Mouse (Mus musculus) hindbrain, embryonic 12.5 days (tissue): Measurements from ENCODE around the gene Tnfrsf13b. TPM values are rescaled to one million over a fixed set of nuclear protein-coding genes. Genes with fewer than 3 reads are reported as not detected.

Experiments
- ATAC-seq: fragments of 200-750 bp; cut with Nextera tagmentation; 2 replicates; pipeline ENCODE4 v1.8.0; 2017; ENCODE audit warnings: moderate TSS enrichment; ENCODE audit not compliant: low FRiP score
- H3K27ac ChIP-seq: fragments of 300-500 bp; sonication (generic); 2 replicates; pipeline ENCODE4 v1.5.1; 2016; ENCODE audit warnings: mild to moderate bottlenecking
- H3K27me3 ChIP-seq: fragments of 300-500 bp; sonication (generic); 2 replicates; pipeline ENCODE4 v1.6.1; 2016; ENCODE audit warnings: mild to moderate bottlenecking
- H3K36me3 ChIP-seq: fragments of 300-500 bp; sonication (generic); 2 replicates; pipeline ENCODE4 v1.6.1; 2016; ENCODE audit warnings: mild to moderate bottlenecking
- H3K4me1 ChIP-seq: fragments of 300-500 bp; sonication (generic); 2 replicates; pipeline ENCODE4 v1.6.1; 2016
- H3K4me2 ChIP-seq: fragments of 300-500 bp; sonication (generic); replicated peaks from 2 replicates; pipeline ENCODE4 v1.6.1; 2016; ENCODE audit warnings: mild to moderate bottlenecking
- H3K4me3 ChIP-seq: fragments of 300-500 bp; sonication (generic); 2 replicates; pipeline ENCODE4 v1.5.1; 2016; ENCODE audit warnings: mild to moderate bottlenecking
- H3K9ac ChIP-seq: fragments of 300-500 bp; sonication (generic); 2 replicates; pipeline ENCODE4 v1.6.1; 2016; ENCODE audit warnings: mild to moderate bottlenecking, moderate library complexity
- H3K9me3 ChIP-seq: fragments of 300-500 bp; sonication (generic); replicated peaks from 2 replicates; pipeline ENCODE4 v1.6.1; 2016; ENCODE audit warnings: mild to moderate bottlenecking
- WGBS: fragments of 180-500 bp; shearing (Covaris S2); methylation state at CpG from one replicate; pipeline ENCODE4 v1.1.7; 2016; 5-methylcytosine and 5-hydroxymethylcytosine counted together
- polyA plus RNA-seq: library from polyadenylated mRNA; unstranded; fragments of >200 nt; fragmentation: Nextera tagmentation; extraction: Ambion mirVana; gene quantifications from 2 replicates; pipeline ENCODE4 v1.2.1, GENCODE M21; 2016

The Tnfrsf13b gene
- polyA plus RNA-seq, result 1.1 and 1.5 TPM in 2 replicates

DNA sequence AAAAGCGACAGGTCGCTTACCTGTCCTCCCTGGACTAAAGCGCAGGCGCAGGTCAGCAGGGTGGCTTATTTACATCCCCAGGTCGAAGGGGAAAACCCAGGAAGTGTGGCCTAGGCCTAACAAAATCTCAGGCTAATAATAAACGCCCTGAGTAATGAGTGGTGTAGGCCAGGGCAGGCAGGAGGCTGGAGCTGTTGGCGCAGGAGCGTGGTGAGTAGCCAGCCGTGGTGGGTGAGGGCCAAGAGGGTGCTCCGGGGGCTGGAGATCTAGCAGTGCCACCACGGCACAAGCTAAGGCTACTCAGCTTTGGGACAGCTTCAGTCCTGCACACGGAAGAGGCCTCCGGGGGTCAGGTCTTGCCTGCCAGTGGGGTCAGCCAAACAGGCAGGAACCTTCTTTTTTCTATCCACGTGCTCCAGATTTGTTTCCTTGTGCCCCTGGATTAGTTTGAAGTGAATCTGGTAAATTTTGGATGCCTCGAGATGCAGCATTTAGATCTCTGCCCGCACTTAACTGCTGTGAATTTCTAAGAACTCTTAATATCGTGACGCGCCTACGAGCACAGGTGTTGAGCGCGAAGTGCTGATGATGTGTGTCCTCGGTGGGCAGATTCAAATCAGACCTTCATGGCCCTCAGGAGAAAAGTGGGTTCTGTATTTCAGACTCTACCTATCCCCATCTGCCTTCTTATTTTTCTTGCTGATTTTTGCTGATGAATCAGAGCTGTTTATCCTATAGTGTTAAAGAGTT lies at the start of gene Tnfrsf13b:
TSS of gene Tnfrsf13b (plus strand) at position 150 of the 750 bp plus-strand sequence.
- no peaks in the 10 kb centered on the region for H3K9me3 ChIP-seq
- no peak within 1 kb of the TSS for H3K4me3 ChIP-seq
- H3K36me3 ChIP-seq, result no peaks in the 10 kb centered on the region
- no peak within 1 kb of the TSS for H3K27ac ChIP-seq
- no peak within 1 kb of the TSS for H3K4me2 ChIP-seq
- H3K4me1 ChIP-seq, result no peaks in the 10 kb centered on the region
- no peak for ATAC-seq
- 84% methylated on average over 23 of the region's 23 CpGs for WGBS
- no peaks in the 10 kb centered on the region for H3K27me3 ChIP-seq
- H3K9ac ChIP-seq, result no peak within 1 kb of the TSS

- no peaks in the 10 kb centered on the region for H3K4me1 ChIP-seq
- H3K9me3 ChIP-seq, result no peaks in the 10 kb centered on the region
- H3K36me3 ChIP-seq, result no peaks in the 10 kb centered on the region
- no peak overlapping the region for H3K4me3 ChIP-seq
- no peak overlapping the region for H3K4me2 ChIP-seq
- WGBS, result 79% methylated on average over 2 of the region's 2 CpGs
- H3K9ac ChIP-seq, result no peak overlapping the region
- H3K27me3 ChIP-seq, result no peaks in the 10 kb centered on the region
- H3K27ac ChIP-seq, result no peak overlapping the region
- ATAC-seq, result no peak
These were observed 44.9 kb upstream of the Tnfrsf13b start for GRCm38 (mm10) chr11:61081624-61082023.

DNA sequence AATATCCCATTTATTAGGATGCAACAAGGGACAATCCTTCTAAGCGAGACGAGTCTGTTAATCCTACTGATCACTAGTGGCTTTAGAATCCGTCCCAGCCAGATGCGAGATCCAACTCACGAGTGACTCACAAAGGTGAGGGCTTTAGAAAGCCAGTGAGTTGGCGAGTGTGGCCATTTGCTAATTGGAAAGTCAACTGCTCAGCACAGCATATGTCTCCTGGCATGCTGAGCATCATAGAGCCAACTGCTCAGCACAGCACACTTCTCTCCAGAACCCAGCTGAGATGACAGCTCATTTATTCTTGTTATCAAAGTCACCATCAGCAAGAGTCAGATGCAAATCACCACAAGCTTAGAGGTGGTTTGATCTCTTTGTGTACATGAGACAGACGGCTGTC lies 36.4 kb upstream of the Tnfrsf13b start:
- no peaks in the 10 kb centered on the region for H3K27me3 ChIP-seq
- no peaks in the 10 kb centered on the region for H3K9me3 ChIP-seq
- H3K4me1 ChIP-seq, result peaks cover 3% of the 10 kb centered on the region; the same call in 1 of the 2 replicates
- no peak overlapping the region for H3K4me2 ChIP-seq
- H3K9ac ChIP-seq, result no peak overlapping the region
- H3K36me3 ChIP-seq, result no peaks in the 10 kb centered on the region
- H3K4me3 ChIP-seq, result no peak overlapping the region
- H3K27ac ChIP-seq, result no peak overlapping the region
- ATAC-seq, result no peak
- 82% methylated on average over 7 of the region's 7 CpGs for WGBS

GRCm38 (mm10) chr11:61091192-61091591 lies 35.4 kb upstream of the Tnfrsf13b start:
- Histone ChIP-seq H3K4me2 (no peak overlapping the region), H3K9me3 (no peaks in the 10 kb centered on the region), H3K27me3 (no peaks in the 10 kb centered on the region), H3K4me1 (peaks cover 3% of the 10 kb centered on the region; the same call in 1 of the 2 replicates), H3K27ac (no peak overlapping the region), H3K9ac (no peak overlapping the region), H3K4me3 (no peak overlapping the region), H3K36me3 (no peaks in the 10 kb centered on the region)
- WGBS, result 77% methylated on average over 3 of the region's 3 CpGs
- 0 out of 2 replicates have a peak, but pooled peaks have one; percentile 22 for ATAC-seq

DNA sequence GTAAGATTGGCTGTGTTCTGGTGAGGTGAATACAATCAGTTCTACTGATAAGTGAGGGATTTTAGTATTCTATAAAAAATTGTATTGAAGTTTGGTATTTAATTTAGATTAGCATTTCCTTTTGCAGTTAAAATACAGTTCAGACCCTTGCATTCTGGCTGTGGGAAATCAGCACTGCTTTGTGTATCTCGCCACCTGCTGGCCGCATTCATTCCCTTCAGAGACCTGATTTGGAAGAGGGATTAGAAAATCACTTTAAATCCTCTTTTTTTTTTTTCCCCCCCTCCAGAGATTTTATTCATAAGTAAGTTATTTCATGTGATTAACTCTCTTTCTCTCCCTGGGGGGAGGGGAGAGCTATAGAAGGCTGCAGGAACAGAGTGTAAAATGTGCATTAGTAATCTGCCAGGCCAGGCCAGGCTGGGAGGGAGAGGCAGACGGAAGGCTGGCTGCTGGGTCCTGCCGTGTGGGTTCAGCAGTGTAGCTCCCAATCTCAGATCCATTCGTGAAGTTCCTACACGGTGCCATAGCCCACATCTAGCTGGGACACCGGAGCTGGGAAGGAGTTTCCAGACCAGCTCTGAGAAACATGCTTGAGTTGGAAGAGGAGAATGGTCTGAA lies 34.8 kb upstream of the Tnfrsf13b start:
- H3K27ac ChIP-seq, result no peak overlapping the region
- H3K27me3 ChIP-seq, result no peaks in the 10 kb centered on the region
- no peaks in the 10 kb centered on the region for H3K9me3 ChIP-seq
- WGBS, result 24% methylated on average over 7 of the region's 7 CpGs
- H3K9ac ChIP-seq, result no peak overlapping the region
- H3K4me3 ChIP-seq, result no peak overlapping the region
- no peak for ATAC-seq
- peaks cover 3% of the 10 kb centered on the region; the same call in 1 of the 2 replicates for H3K4me1 ChIP-seq
- no peaks in the 10 kb centered on the region for H3K36me3 ChIP-seq
- no peak overlapping the region for H3K4me2 ChIP-seq

- Histone ChIP-seq H3K4me1 (peaks cover 3% of the 10 kb centered on the region), H3K27me3 (no peaks in the 10 kb centered on the region; the same call in 1 of the 2 replicates), H3K36me3 (no peaks in the 10 kb centered on the region), H3K4me3 (no peak overlapping the region), H3K9ac (no peak overlapping the region), H3K9me3 (no peaks in the 10 kb centered on the region), H3K27ac (no peak overlapping the region), H3K4me2 (no peak overlapping the region)
- WGBS, result 72% methylated on average over 1 of the region's 1 CpGs
- ATAC-seq, result no peak
These were observed 28.5 kb upstream of the Tnfrsf13b start for GRCm38 (mm10) chr11:61098046-61098445.

DNA sequence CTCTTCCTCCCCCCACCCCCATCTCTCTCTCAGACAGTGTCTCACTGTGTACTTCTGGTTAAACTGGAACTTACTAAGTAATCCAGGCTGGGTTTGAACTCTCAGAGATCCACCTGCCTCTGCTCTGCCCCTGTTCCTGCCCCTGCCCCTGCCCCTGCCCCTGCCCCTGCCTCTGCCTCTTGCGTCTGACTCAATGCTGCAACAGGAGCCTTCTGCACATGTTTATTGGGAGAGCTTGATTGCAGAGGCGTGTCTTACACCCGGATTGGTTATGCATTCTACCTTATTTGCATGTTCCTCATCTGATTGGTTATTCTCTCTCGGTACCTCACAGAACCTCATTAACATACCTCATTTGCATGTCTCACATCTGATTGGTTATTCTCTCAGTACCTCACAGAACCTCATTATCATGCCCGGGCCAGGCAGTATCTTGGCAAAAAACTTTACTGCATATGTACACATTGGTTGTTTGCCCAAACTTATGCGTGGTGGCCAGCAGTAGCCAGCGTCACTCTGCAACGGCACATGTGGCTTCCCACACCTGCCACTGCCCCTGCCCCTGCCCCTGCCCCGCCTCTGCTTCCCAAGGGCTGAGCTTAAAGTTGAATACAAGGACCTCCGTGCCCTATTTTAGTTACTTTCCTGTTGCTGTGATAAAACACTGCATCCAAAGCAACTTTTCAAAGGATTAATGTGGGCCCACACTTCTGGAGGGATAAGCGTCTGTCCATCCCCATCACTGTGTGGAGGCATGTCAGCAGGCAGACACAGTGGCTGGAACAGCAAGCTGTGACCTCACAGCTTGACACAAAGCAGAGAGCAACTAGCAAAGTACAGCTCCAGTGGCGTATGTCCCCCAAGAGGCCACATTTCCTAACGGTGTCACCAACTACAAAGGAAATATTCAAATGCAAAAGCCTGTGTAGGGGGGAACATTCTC lies 23.9 kb upstream of the Tnfrsf13b start:
- Histone ChIP-seq H3K27me3 (peaks cover 9% of the 10 kb centered on the region; the same call in 1 of the 2 replicates), H3K4me1 (peaks cover 11% of the 10 kb centered on the region), H3K36me3 (no peaks in the 10 kb centered on the region), H3K4me2 (no peak overlapping the region), H3K9ac (no peak overlapping the region), H3K4me3 (no peak overlapping the region), H3K27ac (no peak overlapping the region), H3K9me3 (no peaks in the 10 kb centered on the region)
- ATAC-seq, result no peak
- WGBS, result 57% methylated on average over 13 of the region's 13 CpGs

DNA sequence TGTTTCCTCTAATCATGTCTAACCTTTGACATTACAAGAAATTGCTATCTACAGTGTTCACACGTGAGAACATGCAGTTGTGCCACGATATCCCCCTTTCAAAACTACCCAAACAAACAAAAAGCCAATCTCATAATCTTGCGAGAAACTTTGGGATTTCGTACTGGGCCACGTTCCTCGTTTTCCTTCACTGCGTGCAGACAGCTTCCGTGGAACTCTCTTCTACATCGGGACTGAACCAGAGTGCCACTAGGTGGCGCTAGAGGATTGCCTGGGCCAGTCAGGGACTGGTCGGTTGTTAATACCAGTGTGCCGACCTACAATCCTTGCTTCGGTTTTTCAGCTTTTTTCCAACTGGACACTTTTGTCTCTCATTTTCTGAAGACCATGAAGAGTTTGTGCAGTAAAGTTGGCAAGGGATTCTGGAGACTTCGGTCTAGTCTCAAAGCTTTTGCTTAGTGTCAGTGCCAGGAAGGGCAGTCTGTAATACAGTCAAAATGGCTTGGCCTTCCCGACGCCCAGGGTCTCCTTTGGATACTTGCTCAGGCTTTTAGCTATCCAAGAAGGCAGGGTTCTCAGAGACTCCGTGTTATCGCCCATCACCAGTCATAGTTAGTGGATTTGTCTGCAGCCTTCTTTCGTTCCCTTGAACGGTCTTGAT lies 22.2 kb upstream of the Tnfrsf13b start:
- peak; percentile 85 for ATAC-seq
- H3K9ac ChIP-seq, result no peak overlapping the region
- no peak overlapping the region for H3K4me3 ChIP-seq
- H3K27ac ChIP-seq, result no peak overlapping the region
- WGBS, result 16% methylated on average over 20 of the region's 20 CpGs
- no peaks in the 10 kb centered on the region for H3K36me3 ChIP-seq
- H3K9me3 ChIP-seq, result no peaks in the 10 kb centered on the region
- H3K27me3 ChIP-seq, result peaks cover 9% of the 10 kb centered on the region; the same call in 1 of the 2 replicates
- peak overlapping the region; percentile 31 for H3K4me2 ChIP-seq
- peaks cover 14% of the 10 kb centered on the region for H3K4me1 ChIP-seq

DNA sequence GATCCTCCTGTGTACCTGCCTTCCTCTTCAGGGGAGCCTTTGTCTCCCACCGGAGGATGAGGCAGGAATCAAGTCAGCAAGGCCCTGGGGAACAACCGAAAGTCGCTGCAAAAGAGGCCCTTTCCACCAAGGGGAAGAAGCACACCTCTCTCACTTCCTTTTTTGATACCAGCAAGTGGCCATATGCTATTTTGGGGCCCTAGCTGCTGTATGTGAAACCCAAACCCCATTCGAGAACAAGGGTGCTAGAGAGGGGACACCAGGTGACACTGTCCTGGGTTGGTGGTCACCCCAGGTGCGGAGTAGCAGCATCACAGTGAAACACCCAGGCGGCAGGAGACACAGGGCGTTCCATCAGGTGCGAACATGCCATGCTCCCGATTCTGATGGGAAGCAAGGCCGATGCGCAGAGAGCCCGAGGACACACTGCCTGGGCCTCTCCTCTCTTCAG lies 17.6 kb upstream of the Tnfrsf13b start:
- Histone ChIP-seq H3K9me3 (no peaks in the 10 kb centered on the region), H3K4me1 (peaks cover 10% of the 10 kb centered on the region; the same call in 1 of the 2 replicates), H3K27me3 (peaks cover 5% of the 10 kb centered on the region; the same call in 1 of the 2 replicates), H3K4me2 (no peak overlapping the region), H3K27ac (no peak overlapping the region), H3K36me3 (no peaks in the 10 kb centered on the region), H3K9ac (no peak overlapping the region), H3K4me3 (no peak overlapping the region)
- ATAC-seq, result no peak
- WGBS, result 86% methylated on average over 12 of the region's 12 CpGs

GRCm38 (mm10) chr11:61109707-61110106 lies 16.8 kb upstream of the Tnfrsf13b start:
- no peak overlapping the region for H3K27ac ChIP-seq
- no peak overlapping the region for H3K9ac ChIP-seq
- H3K4me2 ChIP-seq, result no peak overlapping the region
- H3K27me3 ChIP-seq, result 0 out of 2 replicates have a peak, but pooled peaks cover 2% of the 10 kb centered on the region
- no peak overlapping the region for H3K4me3 ChIP-seq
- peaks cover 4% of the 10 kb centered on the region; the same call in 1 of the 2 replicates for H3K4me1 ChIP-seq
- no peak for ATAC-seq
- 86% methylated on average over 6 of the region's 6 CpGs for whole genome bisulfite sequencing
- no peaks in the 10 kb centered on the region for H3K9me3 ChIP-seq
- H3K36me3 ChIP-seq, result no peaks in the 10 kb centered on the region

GRCm38 (mm10) chr11:61110113-61110512 lies 16.4 kb upstream of the Tnfrsf13b start:
- 83% methylated on average over 10 of the region's 10 CpGs for WGBS
- no peak for ATAC-seq
- H3K4me3 ChIP-seq, result no peak overlapping the region
- no peaks in the 10 kb centered on the region for H3K36me3 ChIP-seq
- 0 out of 2 replicates have a peak, but pooled peaks cover 2% of the 10 kb centered on the region for H3K27me3 ChIP-seq
- H3K27ac ChIP-seq, result no peak overlapping the region
- no peak overlapping the region for H3K9ac ChIP-seq
- H3K4me2 ChIP-seq, result no peak overlapping the region
- no peaks in the 10 kb centered on the region for H3K9me3 ChIP-seq
- H3K4me1 ChIP-seq, result 0 out of 2 replicates have a peak, but pooled peaks cover 3% of the 10 kb centered on the region
